Comparison of ENCODE assay signal across 19 mouse cellular contexts in genomic region chr9:21818561-21818960, GRCm38 (mm10). TPM values are rescaled to one million over a fixed set of nuclear protein-coding genes. Genes with fewer than 3 reads are reported as not detected.
"Had no signal": no experiment of that assay in that cellular context is flagged by ENCODE, and none has a peak within 500 bp of the region (broad histone marks: within the 10 kb centered on the region; RNA-seq: fewer than 3 reads in every experiment).

No protein-coding gene starts in this region.

- H3K9me3 ChIP-seq: limb, embryonic 12.5 days; limb, embryonic 15.5 days; midbrain, embryonic 13.5 days had no signal

- H3K4me2 ChIP-seq: limb, embryonic 12.5 days; limb, embryonic 15.5 days; liver, embryonic 11.5 days; lung, embryonic 14.5 days; midbrain, embryonic 13.5 days had no signal

- H3K27me3 ChIP-seq: limb, embryonic 12.5 days; limb, embryonic 15.5 days; midbrain, embryonic 13.5 days had no signal

- H3K27ac ChIP-seq: left cerebral cortex, adult 2 months; limb, embryonic 12.5 days; limb, embryonic 15.5 days; liver, embryonic 14.5 days; macrophage; midbrain, embryonic 13.5 days; stomach, postnatal 0 days had no signal

- ATAC-seq: liver, postnatal 0 days; lung, postnatal 0 days; midbrain, embryonic 13.5 days had no signal

- H3K36me3 ChIP-seq: midbrain, embryonic 13.5 days had no signal

- H3K9ac ChIP-seq: limb, embryonic 12.5 days; limb, embryonic 15.5 days; liver, embryonic 14.5 days; liver, postnatal 0 days; lung, embryonic 14.5 days; midbrain, embryonic 13.5 days had no signal

- DNase-seq: kidney, adult 9 months; kidney, postnatal 14 days; kidney, postnatal 4 days; left cerebral cortex, postnatal 4 days; liver, postnatal 0 days; lung, embryonic 14.5 days; thymus, adult 2 months; thymus, postnatal 14 days; thymus, postnatal 4 days had no signal

- H3K4me1 ChIP-seq: limb, embryonic 12.5 days; limb, embryonic 15.5 days; midbrain, embryonic 13.5 days had no signal

- H3K4me3 ChIP-seq: left cerebral cortex, adult 2 months; limb, embryonic 12.5 days; limb, embryonic 15.5 days; midbrain, embryonic 13.5 days had no signal

RNA-seq across cellular contexts. Expression of gene Angptl8, which starts 16.7 kb away (rescaled TPM):
- polyA plus RNA-seq: macrophage; neural tube, embryonic 11.5 days had no signal
